Mouse (Mus musculus) pancreas, adult 10 weeks (tissue): ENCODE measurements around the gene Stk24. TPM values are rescaled to one million over a fixed set of nuclear protein-coding genes. Genes with fewer than 3 reads are reported as not detected.

Experiments used
- polyA plus RNA-seq: library from polyadenylated mRNA; stranded (reverse); fragments of 350-450 nt; fragmentation: Illumina TruSeq; extraction: RNeasy Lipid Tissue Mini Kit (QIAGEN cat#74804); gene quantifications from one replicate; pipeline ENCODE4 v1.2.3, GENCODE M21; 2015; ENCODE audit warnings: low read depth, low replicate concordance; ENCODE audit not compliant: insufficient read depth

Stk24 gene
- polyA plus RNA-seq: 7.0 TPM

GRCm38 (mm10) chr14:121379827-121380145, at the start of gene Stk24:
Stk24 (minus strand) TSS chr14:121380011.

Other genes starting within 250 kb of the Stk24 start
- not detected for gene Slc15a1, start 125.2 kb upstream of the Stk24 start, polyA plus RNA-seq